Mouse (Mus musculus) midbrain, embryonic 14.5 days (tissue): ENCODE measurements around the gene Gpr161. TPM values are rescaled to one million over a fixed set of nuclear protein-coding genes. Genes with fewer than 3 reads are reported as not detected.

Source experiments
- ATAC-seq: fragments of 200-750 bp; cut with Nextera tagmentation; 2 replicates; pipeline ENCODE4 v1.8.0; 2017; ENCODE audit warnings: moderate number of reproducible peaks, moderate library complexity; ENCODE audit not compliant: low FRiP score, low TSS enrichment
- DNase-seq: peaks from one replicate; pipeline ENCODE4 v3.0.0-alpha.2; 2015
- H3K27ac ChIP-seq: fragments of 300-500 bp; sonication (generic); replicated peaks from 2 replicates; pipeline ENCODE4 v1.5.1; 2014; ENCODE audit warnings: mild to moderate bottlenecking, low read depth, low read length, moderate library complexity
- H3K27me3 ChIP-seq: fragments of 300-500 bp; sonication (generic); 2 replicates; pipeline ENCODE4 v1.6.1; 2014; ENCODE audit warnings: low read length, control low read depth, mixed read lengths; ENCODE audit not compliant: control insufficient read depth, insufficient read depth
- H3K36me3 ChIP-seq: fragments of 300-500 bp; sonication (generic); 2 replicates; pipeline ENCODE4 v1.6.1; 2014; ENCODE audit warnings: low read length, control low read depth; ENCODE audit not compliant: control insufficient read depth, insufficient read depth
- H3K4me1 ChIP-seq: fragments of 300-500 bp; sonication (generic); 2 replicates; pipeline ENCODE4 v1.6.1; 2014; ENCODE audit warnings: mild to moderate bottlenecking, antibody characterized with exemption, low read length, control low read depth; ENCODE audit not compliant: control insufficient read depth, insufficient read depth
- H3K4me2 ChIP-seq: fragments of 300-500 bp; sonication (generic); 2 replicates; pipeline ENCODE4 v1.6.1; 2014; ENCODE audit warnings: mild to moderate bottlenecking, low read length, moderate library complexity
- H3K4me3 ChIP-seq: fragments of 300-500 bp; sonication (generic); replicated peaks from 2 replicates; pipeline ENCODE4 v1.5.1; 2014; ENCODE audit warnings: low read depth, low read length
- H3K9ac ChIP-seq: fragments of 300-500 bp; sonication (generic); replicated peaks from 2 replicates; pipeline ENCODE4 v1.6.1; 2014; ENCODE audit warnings: mild to moderate bottlenecking, low read length, moderate library complexity
- H3K9me3 ChIP-seq: fragments of 300-500 bp; sonication (generic); 2 replicates; pipeline ENCODE4 v1.6.1; 2016; ENCODE audit warnings: low read length, control low read depth, mixed read lengths; ENCODE audit not compliant: control insufficient read depth
- WGBS: fragments of 180-500 bp; shearing (Covaris S2); extraction: QIAGEN DNeasy Blood & Tissue Kit; methylation state at CpG from one replicate; pipeline ENCODE4 v1.1.7; 2014; 5-methylcytosine and 5-hydroxymethylcytosine counted together
- polyA plus RNA-seq: library from polyadenylated mRNA; unstranded; fragments of >200 nt; fragmentation: Nextera tagmentation; extraction: Ambion mirVana; gene quantifications from 2 replicates; pipeline ENCODE4 v1.2.1, GENCODE M21; 2014

Gpr161 gene
- polyA plus RNA-seq, result 6.2 and 7.5 TPM in 2 replicates

DNA sequence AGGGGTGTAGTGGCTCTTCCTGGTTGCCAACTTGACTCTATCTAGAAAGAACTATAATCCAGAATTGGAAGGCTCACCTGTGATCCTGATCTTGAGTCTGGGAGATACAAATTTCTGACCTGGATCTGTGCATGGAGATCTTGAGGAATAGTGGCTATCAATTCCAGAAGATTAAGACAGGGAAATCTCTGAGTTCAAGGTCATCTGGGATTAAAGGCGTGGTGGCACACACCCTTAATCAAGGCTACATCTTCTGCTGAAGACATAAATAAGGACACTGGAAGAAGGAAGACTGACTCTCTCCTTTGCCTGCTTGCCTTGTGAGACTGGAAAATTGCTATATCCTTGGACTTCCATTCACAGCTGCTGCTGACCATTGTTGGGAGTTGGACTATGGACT is at the start of gene Gpr161:
Gpr161 (plus strand) TSS at position 301 of the 400 bp plus-strand sequence.
- H3K27me3 ChIP-seq, result no peaks in the 10 kb centered on the region
- no peak within 1 kb of the TSS for H3K4me3 ChIP-seq
- H3K9ac ChIP-seq, result no peak within 1 kb of the TSS
- 93% methylated on average over 1 of the region's 1 CpGs for WGBS
- DNase-seq (no peak), ATAC-seq (no peak)
- H3K9me3 ChIP-seq, result no peaks in the 10 kb centered on the region
- no peaks in the 10 kb centered on the region for H3K4me1 ChIP-seq
- H3K4me2 ChIP-seq, result no peak within 1 kb of the TSS
- no peak within 1 kb of the TSS for H3K27ac ChIP-seq
- peaks cover 34% of the 10 kb centered on the region for H3K36me3 ChIP-seq

DNA sequence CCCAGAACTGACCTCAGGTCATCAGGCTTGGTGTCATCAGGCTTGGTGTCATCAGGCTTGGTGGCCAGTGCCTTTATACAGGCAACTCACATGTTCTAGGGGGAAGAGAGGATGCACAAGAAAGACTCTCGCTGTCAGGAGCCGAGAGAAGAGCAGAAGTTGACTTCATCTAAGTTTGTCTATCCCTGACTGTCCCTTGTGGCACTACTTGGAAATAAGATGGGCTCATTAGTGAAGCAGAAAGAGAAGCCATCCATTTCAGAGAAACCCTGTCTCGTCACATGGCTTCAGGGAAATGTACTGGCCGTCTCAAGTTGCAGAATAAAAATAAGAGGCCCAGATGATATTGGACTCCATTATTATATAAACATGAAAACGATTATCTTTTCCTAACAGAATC is 49.0 kb upstream of the Gpr161 start:
- WGBS, result 85% methylated on average over 5 of the region's 5 CpGs
- no peak for ATAC-seq
- H3K27ac ChIP-seq, result no peak overlapping the region
- H3K9ac ChIP-seq, result no peak overlapping the region
- no peaks in the 10 kb centered on the region for H3K36me3 ChIP-seq
- no peak overlapping the region for H3K4me3 ChIP-seq
- no peak for DNase-seq
- H3K4me1 ChIP-seq, result no peaks in the 10 kb centered on the region
- no peaks in the 10 kb centered on the region for H3K9me3 ChIP-seq
- no peak overlapping the region for H3K4me2 ChIP-seq
- no peaks in the 10 kb centered on the region for H3K27me3 ChIP-seq

DNA sequence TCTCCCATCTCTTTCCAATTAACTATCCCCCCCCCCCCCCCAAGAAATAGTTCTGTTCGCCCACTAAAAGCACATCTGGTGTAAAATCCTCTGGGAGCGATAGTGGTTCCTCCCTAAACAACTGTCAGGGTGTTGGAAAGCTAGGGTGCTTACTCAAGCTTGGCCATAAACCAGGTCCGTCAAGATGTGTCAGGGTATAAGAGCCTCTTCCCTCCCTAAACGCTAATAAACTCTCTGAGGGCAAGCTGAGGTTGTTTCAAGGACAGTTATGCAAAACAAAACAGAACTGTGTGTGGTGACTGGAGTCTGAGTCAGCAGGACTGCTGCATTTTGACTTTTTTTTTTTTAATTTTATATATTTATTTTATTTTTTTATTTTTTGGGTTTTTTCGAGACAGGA is 48.5 kb upstream of the Gpr161 start:
- no peak for ATAC-seq
- WGBS, result 82% methylated on average over 5 of the region's 5 CpGs

DNA sequence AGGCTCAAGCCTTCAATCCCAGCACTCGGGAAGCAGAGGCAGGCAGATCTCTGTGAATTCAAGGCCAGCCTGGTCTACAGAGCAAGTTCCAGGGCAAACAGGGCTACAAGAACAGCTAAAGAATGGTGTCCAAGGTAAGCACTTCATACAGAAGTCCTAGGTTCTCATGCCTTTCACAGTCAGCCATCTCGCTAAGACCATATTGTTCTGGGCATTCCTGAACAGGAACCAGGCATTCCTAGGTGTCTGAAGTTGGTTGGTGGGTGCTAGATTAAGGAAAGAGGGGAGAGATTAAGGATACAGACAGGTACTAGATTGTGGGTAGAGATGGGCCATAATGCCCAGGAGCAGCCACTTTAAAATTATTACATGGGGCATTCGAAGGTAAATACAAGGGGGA is 47.8 kb upstream of the Gpr161 start:
- DNase-seq (no peak), ATAC-seq (no peak)
- Histone ChIP-seq H3K4me2 (no peak overlapping the region), H3K4me1 (no peaks in the 10 kb centered on the region), H3K27ac (no peak overlapping the region), H3K9ac (no peak overlapping the region), H3K36me3 (no peaks in the 10 kb centered on the region), H3K4me3 (no peak overlapping the region), H3K27me3 (no peaks in the 10 kb centered on the region), H3K9me3 (no peaks in the 10 kb centered on the region)
- WGBS, result 96% methylated on average over 3 of the region's 3 CpGs

More for the DNA sequence above, 48.5 kb upstream of the Gpr161 start:
- Histone ChIP-seq H3K36me3 (no peaks in the 10 kb centered on the region), H3K4me1 (no peaks in the 10 kb centered on the region), H3K27me3 (no peaks in the 10 kb centered on the region), H3K4me3 (no peak overlapping the region), H3K9ac (no peak overlapping the region), H3K27ac (no peak overlapping the region), H3K4me2 (no peak overlapping the region), H3K9me3 (no peaks in the 10 kb centered on the region)
- no peak for DNase-seq

DNA sequence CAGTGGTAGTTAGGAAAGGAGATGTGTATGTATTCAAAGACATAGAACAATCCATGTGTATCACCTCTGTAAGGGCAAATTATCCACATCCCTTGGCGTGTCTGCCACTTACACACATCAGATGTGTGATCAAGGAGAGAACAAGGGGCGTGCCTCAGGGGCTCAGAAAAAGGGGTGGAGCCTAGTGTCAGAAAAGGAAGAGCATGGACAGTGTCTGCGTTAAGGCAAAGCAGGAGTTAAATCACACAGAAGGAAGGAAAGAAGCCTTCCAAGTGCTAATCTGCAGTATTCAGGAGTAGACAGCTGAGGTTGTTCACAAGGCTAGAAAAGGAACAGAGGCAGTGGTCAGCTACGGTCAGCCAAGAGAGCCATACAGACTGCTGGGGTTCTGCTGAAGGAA is 46.7 kb upstream of the Gpr161 start:
- no peak for DNase-seq
- Histone ChIP-seq H3K4me3 (no peak overlapping the region), H3K4me1 (no peaks in the 10 kb centered on the region), H3K27me3 (no peaks in the 10 kb centered on the region), H3K27ac (no peak overlapping the region), H3K9me3 (no peaks in the 10 kb centered on the region), H3K4me2 (no peak overlapping the region), H3K9ac (no peak overlapping the region), H3K36me3 (no peaks in the 10 kb centered on the region)
- WGBS, result 62% methylated on average over 4 of the region's 4 CpGs
- ATAC-seq, result no peak

DNA sequence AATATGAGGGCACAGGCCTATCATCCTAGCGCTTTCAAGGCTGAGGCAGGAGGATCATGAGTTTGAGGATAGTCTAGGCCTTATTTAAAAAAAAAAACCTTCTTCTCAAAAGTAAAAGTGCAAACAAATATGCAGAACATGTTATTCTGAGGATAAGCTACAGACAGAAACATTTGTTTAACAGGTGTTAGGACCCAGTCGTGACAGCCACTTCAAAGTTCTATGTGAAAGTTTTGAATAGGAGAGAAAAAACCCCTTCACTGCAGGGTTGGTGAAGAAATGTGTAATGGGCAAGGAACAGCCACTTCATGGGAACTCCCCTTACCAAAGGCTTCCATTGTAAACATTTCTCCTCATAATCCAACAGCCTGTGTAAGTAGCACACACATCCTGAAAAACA is 45.0 kb upstream of the Gpr161 start:
- no peaks in the 10 kb centered on the region for H3K4me1 ChIP-seq
- H3K9ac ChIP-seq, result no peak overlapping the region
- H3K4me2 ChIP-seq, result no peak overlapping the region
- H3K4me3 ChIP-seq, result no peak overlapping the region
- H3K36me3 ChIP-seq, result no peaks in the 10 kb centered on the region
- no peak for DNase-seq
- no peaks in the 10 kb centered on the region for H3K27me3 ChIP-seq
- 93% methylated on average over 2 of the region's 2 CpGs for WGBS
- ATAC-seq, result no peak
- H3K27ac ChIP-seq, result no peak overlapping the region
- H3K9me3 ChIP-seq, result no peaks in the 10 kb centered on the region

DNA sequence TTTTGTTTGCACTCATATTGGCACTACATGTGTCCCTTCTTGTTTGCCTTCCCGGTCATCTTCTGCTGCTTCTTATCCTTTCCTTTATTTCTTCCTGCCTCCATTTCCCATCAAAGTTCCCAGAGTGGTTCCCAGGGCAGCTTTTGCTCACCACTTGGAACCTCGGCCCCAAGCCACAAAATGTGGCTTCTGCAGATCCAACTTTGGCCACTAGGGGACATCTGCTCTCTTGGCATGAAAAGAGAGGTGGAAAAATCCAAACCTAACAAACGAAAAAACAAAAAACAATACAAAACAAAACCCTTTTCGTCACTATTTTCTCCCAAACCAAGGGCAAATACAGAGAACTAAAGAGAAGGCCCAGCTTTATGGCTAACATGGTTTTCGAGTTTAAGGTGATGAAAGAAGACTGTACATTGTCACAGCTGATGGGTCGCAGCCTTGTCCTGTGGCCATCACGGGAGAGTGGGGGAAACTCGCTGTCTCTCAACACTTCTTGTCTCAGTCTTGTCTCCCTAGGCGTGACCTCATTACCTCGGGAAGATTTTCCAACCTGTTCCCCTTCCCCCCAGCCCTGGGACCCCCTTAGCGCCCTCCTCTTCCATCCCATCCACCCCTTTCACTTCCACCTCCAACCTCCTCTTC is 43.4 kb upstream of the Gpr161 start:
- Histone ChIP-seq H3K36me3 (no peaks in the 10 kb centered on the region), H3K4me3 (no peak overlapping the region), H3K27ac (no peak overlapping the region), H3K4me1 (no peaks in the 10 kb centered on the region), H3K9ac (no peak overlapping the region), H3K9me3 (no peaks in the 10 kb centered on the region), H3K27me3 (no peaks in the 10 kb centered on the region), H3K4me2 (no peak overlapping the region)
- 49% methylated on average over 11 of the region's 11 CpGs for WGBS
- ATAC-seq, result no peak
- peak; percentile 78 for DNase-seq

DNA sequence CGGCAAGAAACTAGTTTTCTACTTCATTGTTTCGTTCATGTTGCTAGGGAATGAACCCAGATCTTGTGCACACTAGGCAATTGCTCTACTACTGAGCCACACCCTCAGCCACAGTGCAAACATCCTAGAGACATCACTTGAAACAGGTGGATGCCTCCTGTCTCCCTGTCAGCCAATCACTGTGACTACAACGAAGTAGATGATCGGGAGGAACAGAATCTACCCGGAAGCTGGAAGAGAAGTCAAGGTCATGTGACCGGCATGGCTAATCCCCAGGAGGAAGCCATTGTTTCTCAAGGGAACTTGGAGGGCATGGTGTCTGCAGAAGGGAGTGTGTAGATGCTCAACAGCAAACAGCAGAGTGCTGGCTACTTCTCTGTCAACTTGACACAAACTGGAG is 20.6 kb upstream of the Gpr161 start:
- no peak for DNase-seq
- H3K9me3 ChIP-seq, result no peaks in the 10 kb centered on the region
- no peak overlapping the region for H3K4me2 ChIP-seq
- no peaks in the 10 kb centered on the region for H3K4me1 ChIP-seq
- H3K4me3 ChIP-seq, result no peak overlapping the region
- ATAC-seq, result no peak
- WGBS, result 83% methylated on average over 6 of the region's 6 CpGs
- no peaks in the 10 kb centered on the region for H3K27me3 ChIP-seq
- no peaks in the 10 kb centered on the region for H3K36me3 ChIP-seq
- H3K9ac ChIP-seq, result no peak overlapping the region
- no peak overlapping the region for H3K27ac ChIP-seq

DNA sequence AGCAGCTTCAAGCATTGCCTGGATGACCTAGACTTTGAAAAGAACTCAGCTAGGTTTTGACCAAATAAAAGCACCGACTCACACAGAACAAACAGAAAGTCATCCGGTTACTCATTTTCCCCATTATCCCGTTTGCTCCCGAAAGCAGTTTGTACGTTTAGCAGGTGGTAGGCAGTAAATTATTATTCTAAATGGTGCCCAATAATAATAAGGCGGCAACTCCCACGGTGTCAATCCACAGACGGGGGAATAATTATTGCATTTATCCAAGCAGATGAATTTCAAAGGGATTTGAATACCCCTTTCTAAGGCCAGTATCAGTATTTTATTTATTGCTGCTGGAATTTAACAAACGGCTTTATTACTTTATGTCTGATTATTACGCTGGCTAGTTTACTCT is 14.8 kb upstream of the Gpr161 start:
- H3K4me1 ChIP-seq, result peaks cover 28% of the 10 kb centered on the region
- no peaks in the 10 kb centered on the region for H3K27me3 ChIP-seq
- peak overlapping the region; percentile 86 for H3K4me3 ChIP-seq
- peak; percentile 25 for DNase-seq
- H3K9me3 ChIP-seq, result no peaks in the 10 kb centered on the region
- H3K4me2 ChIP-seq, result peak overlapping the region; percentile 77
- peak overlapping the region; percentile 93 for H3K27ac ChIP-seq
- WGBS, result 32% methylated on average over 10 of the region's 10 CpGs
- H3K36me3 ChIP-seq, result no peaks in the 10 kb centered on the region
- no peak for ATAC-seq
- H3K9ac ChIP-seq, result peak overlapping the region; percentile 98
